Mouse (Mus musculus) myocyte (in vitro differentiated cells): ENCODE results near the gene Anks1b. TPM values are rescaled to one million over a fixed set of nuclear protein-coding genes. Genes with fewer than 3 reads are reported as not detected.

Source experiments
- H3K27me3 ChIP-seq: one replicate; pipeline ENCODE4 v1.6.1; 2011; ENCODE audit not compliant: control insufficient read depth, insufficient read depth, insufficient read length
- H3K36me3 ChIP-seq: one replicate; pipeline ENCODE4 v1.6.1; 2011; ENCODE audit not compliant: control insufficient read depth, insufficient read depth
- H3K4me2 ChIP-seq: one replicate; pipeline ENCODE4 v1.6.1; 2011; ENCODE audit warnings: low read depth, control low read depth
- H3K4me3 ChIP-seq: one replicate; pipeline ENCODE4 v1.5.1; 2011; ENCODE audit warnings: mild to moderate bottlenecking, control low read depth, moderate library complexity
- H3K79me2 ChIP-seq: one replicate; pipeline ENCODE4 v1.6.1; 2011; ENCODE audit not compliant: control insufficient read depth, insufficient read depth
- H3ac ChIP-seq: one replicate; pipeline ENCODE4 v1.6.1; 2011; ENCODE audit not compliant: control insufficient read depth, insufficient read length
- CEBPB ChIP-seq: IDR thresholded peaks from 2 replicates; pipeline ENCODE4 v1.6.1; 2011; ENCODE audit warnings: mild to moderate bottlenecking, moderate library complexity; ENCODE audit not compliant: poor library complexity, insufficient read depth, severe bottlenecking
- E2F4 ChIP-seq: IDR thresholded peaks from one replicate; pipeline ENCODE4 v1.6.1; 2011; ENCODE audit warnings: mild to moderate bottlenecking, control low read depth, moderate library complexity; ENCODE audit not compliant: insufficient read depth
- MAX ChIP-seq: IDR thresholded peaks from one replicate; pipeline ENCODE4 v1.6.1; 2011; ENCODE audit warnings: low read depth, mild to moderate bottlenecking, control low read depth
- MYOD1 ChIP-seq, 3 experiments: IDR thresholded peaks; one replicate each; pipeline ENCODE4 v1.6.1; 2011; ENCODE audit warnings: control low read depth in 2 of 3, low read depth in 2 of 3, mild to moderate bottlenecking in 2 of 3, moderate library complexity in 1 of 3; ENCODE audit not compliant: insufficient read length in 2 of 3, control insufficient read depth in 1 of 3
- MYOG ChIP-seq, 3 experiments: IDR thresholded peaks; one replicate each; pipeline ENCODE4 v1.6.1; 2011; ENCODE audit warnings: control low read depth in 2 of 3, low read depth in 2 of 3, mild to moderate bottlenecking in 2 of 3; ENCODE audit not compliant: insufficient read length in 2 of 3, control insufficient read depth in 1 of 3, insufficient read depth in 1 of 3
- POLR2A ChIP-seq: IDR thresholded peaks from one replicate; pipeline ENCODE4 v1.6.1; 2011; ENCODE audit warnings: low read depth, mild to moderate bottlenecking, control low read depth, moderate library complexity; ENCODE audit not compliant: insufficient read length
- POLR2AphosphoS2 ChIP-seq: IDR thresholded peaks from one replicate; pipeline ENCODE4 v1.6.1; 2011; ENCODE audit warnings: low read depth, control low read depth; ENCODE audit not compliant: insufficient read length
- REST ChIP-seq: IDR thresholded peaks from one replicate; pipeline ENCODE4 v1.6.1; 2011; ENCODE audit warnings: mild to moderate bottlenecking, control low read depth, moderate library complexity; ENCODE audit not compliant: insufficient read depth, insufficient read length
- SRF ChIP-seq: IDR thresholded peaks from one replicate; pipeline ENCODE4 v1.6.1; 2011; ENCODE audit warnings: low read depth; ENCODE audit not compliant: control insufficient read depth, insufficient read length
- TCF12 ChIP-seq: IDR thresholded peaks from one replicate; pipeline ENCODE4 v1.6.1; 2011; ENCODE audit warnings: mild to moderate bottlenecking, control low read depth; ENCODE audit not compliant: poor library complexity, insufficient read depth, severe bottlenecking
- TCF3 ChIP-seq: IDR thresholded peaks from one replicate; pipeline ENCODE4 v1.6.1; 2011; ENCODE audit warnings: low read depth, control low read depth; ENCODE audit not compliant: insufficient read length
- USF1 ChIP-seq: IDR thresholded peaks from one replicate; pipeline ENCODE4 v1.6.1; 2011; ENCODE audit warnings: low read depth, mild to moderate bottlenecking, control low read depth, moderate library complexity
- polyA plus RNA-seq: library from polyadenylated mRNA; unstranded; fragments of >200 nt; fragmentation: generic; extraction: Trizol; gene quantifications from one replicate; pipeline ENCODE4 v1.2.1, GENCODE M21; 2012; ENCODE audit warnings: missing spikeins

Gene Anks1b
- polyA plus RNA-seq, 1 experiment, result 0.13 TPM

DNA sequence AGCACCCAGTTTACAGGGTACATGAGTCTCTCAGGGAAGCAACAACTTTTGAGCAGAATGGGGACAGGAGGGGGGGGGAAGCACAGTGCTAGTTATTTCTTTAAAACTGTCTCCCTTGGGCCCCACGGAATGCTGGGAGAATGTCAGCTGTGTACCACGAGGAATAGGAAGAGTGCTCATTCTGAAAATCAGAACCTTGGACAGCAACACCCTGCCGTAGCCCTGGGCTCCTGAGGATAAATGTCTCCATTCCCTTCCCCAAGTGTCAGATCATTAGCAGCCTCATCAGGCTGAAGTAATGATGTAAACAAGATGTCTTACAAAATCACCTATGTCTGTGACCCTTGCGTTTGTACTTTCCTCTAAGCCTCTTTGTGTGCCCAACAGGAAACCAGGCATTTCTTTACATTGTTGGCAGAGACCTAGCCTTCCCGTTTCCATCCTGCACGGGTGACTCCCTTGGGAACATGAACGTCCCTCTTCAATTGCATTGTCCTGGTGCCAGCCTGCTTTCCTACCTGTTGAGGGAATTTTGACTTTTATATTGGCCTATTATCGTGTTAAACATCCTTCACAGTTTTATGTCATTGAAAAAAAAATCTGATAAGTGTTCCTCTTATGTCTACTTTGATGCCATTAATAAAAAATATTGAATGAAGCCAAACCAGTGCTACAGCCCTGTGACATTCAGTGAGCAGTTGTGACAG, 1007.7 kb downstream of the Anks1b start:
- TF ChIP-seq REST, result peak; percentile 88
- TF ChIP-seq MYOD1 (IDR thresholded peaks at IDR 0.05; ENCODE audit: control insufficient read depth in 1 of 3, insufficient read length in 2 of 3, low read depth in 2 of 3), result no peak
- Histone ChIP-seq H3K4me2 (no peak overlapping the region), H3K4me3 (no peak overlapping the region), H3K36me3 (no peaks in the 10 kb centered on the region), H3K27me3 (no peaks in the 10 kb centered on the region), H3ac (no peak overlapping the region), H3K79me2 (no peaks in the 10 kb centered on the region)

DNA sequence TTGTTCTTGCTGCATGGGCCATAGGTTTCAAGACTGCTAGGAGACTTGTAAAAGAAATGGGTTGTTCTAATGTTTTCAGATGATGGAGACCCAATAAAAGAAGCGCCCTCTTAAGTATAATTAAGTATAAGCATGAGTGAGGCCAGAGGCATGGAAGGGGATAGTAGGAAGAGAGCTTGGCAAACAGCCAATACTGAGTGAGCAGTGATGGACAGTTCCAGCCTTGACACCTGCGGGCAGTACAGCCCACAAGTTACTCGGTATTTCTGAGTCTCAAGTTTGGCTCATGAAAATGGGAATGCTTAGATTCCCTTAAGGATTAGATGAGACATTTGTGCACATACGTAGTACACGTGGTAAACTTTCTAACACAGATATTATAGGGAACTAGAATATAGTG, 1016.3 kb downstream of the Anks1b start:
- TF ChIP-seq SRF (no peak), POLR2AphosphoS2 (no peak), MYOD1 (IDR thresholded peaks at IDR 0.05; ENCODE audit: control insufficient read depth in 1 of 3, insufficient read length in 2 of 3, low read depth in 2 of 3) (no peak), TCF3 (no peak), MYOG (IDR thresholded peaks at IDR 0.05; ENCODE audit: control insufficient read depth in 1 of 3, insufficient read depth in 1 of 3, insufficient read length in 2 of 3, low read depth in 2 of 3) (no peak), MAX (no peak), REST (no peak), TCF12 (no peak)
- Histone ChIP-seq H3K36me3 (no peaks in the 10 kb centered on the region), H3K79me2 (no peaks in the 10 kb centered on the region), H3ac (no peak overlapping the region), H3K4me3 (no peak overlapping the region), H3K4me2 (no peak overlapping the region), H3K27me3 (no peaks in the 10 kb centered on the region)

DNA sequence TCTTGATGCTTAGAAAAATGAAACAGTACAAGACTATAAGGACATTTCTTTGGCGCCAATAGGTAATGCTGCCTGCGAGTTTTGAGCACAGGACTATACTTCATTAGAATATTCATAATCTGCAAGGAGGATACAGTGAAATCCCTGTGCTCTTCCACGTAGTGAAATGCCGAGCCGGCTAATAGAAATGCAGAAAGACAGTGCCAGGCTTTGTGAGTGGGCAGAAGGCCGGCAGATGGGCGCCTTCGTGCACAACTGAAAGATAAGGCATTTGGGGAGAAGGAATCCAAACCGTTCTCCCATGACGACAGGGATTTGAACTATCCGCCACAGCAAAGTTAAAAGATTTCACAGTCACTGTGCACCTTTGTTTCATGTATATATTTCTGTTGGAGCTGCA, 1019.4 kb downstream of the Anks1b start:
- Histone ChIP-seq H3K79me2 (no peaks in the 10 kb centered on the region), H3K4me2 (no peak overlapping the region), H3K36me3 (no peaks in the 10 kb centered on the region), H3ac (no peak overlapping the region), H3K4me3 (no peak overlapping the region), H3K27me3 (no peaks in the 10 kb centered on the region)
- TF ChIP-seq TCF12 (no peak), CEBPB (no peak), E2F4 (no peak), POLR2AphosphoS2 (no peak), MYOG (IDR thresholded peaks at IDR 0.05; ENCODE audit: control insufficient read depth in 1 of 3, insufficient read depth in 1 of 3, insufficient read length in 2 of 3, low read depth in 2 of 3) (no peak), MAX (no peak), SRF (no peak), USF1 (no peak), POLR2A (no peak)

DNA sequence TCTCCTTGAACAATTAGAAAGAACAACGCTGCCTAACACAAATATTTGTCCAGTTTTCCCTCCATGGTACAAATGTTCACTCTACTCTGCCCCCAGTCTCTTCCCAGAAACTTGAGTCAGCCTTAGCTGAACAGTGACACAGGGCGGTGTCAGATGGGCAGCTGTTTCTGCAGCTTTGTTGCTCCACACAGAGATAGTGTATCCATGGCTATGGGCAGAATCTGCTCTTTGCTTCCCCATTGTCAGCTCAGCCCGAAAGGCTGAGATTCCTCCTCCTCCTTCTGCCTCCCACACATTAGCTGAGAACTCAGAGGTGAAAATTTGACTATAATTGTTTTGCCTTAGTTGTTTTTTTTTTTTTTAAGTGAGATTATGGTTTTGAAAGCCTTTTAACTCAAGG, 1024.6 kb downstream of the Anks1b start:
- H3K4me3 ChIP-seq, result no peak overlapping the region
- H3K36me3 ChIP-seq, result no peaks in the 10 kb centered on the region
- no peaks in the 10 kb centered on the region for H3K79me2 ChIP-seq
- H3K27me3 ChIP-seq, result no peaks in the 10 kb centered on the region
- no peak overlapping the region for H3ac ChIP-seq
- TF ChIP-seq CEBPB, result no peak
- TF ChIP-seq MYOG (IDR thresholded peaks at IDR 0.05; ENCODE audit: control insufficient read depth in 1 of 3, insufficient read depth in 1 of 3, insufficient read length in 2 of 3, low read depth in 2 of 3), result peak in 1 of 3 experiments; percentile 39
- no peak overlapping the region for H3K4me2 ChIP-seq

DNA sequence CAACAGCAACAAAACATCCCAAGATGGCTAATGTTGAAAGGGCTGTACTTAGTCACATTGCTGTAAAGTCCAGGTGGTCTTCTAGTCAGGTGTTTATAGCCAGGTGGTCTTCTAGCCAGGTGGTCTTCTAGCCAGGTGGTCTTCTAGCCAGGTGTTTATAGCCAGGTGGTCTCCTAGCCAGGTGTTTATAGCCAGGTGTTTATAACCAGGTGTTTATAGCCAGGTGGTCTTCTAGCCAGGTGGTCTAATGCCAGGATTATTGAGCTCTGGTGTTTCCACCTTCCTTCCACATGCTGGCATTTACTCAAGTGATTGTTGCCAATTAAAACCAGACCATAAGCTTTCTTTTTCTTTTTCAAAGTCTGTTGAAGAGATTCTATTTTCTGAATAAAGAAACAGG, 1030.9 kb downstream of the Anks1b start:
- H3K36me3 ChIP-seq, result no peaks in the 10 kb centered on the region
- peaks cover 27% of the 10 kb centered on the region for H3K27me3 ChIP-seq
- no peak overlapping the region for H3ac ChIP-seq
- no peak for TF ChIP-seq TCF12
- TF ChIP-seq USF1, result no peak
- H3K4me3 ChIP-seq, result no peak overlapping the region
- H3K4me2 ChIP-seq, result no peak overlapping the region
- no peaks in the 10 kb centered on the region for H3K79me2 ChIP-seq

DNA sequence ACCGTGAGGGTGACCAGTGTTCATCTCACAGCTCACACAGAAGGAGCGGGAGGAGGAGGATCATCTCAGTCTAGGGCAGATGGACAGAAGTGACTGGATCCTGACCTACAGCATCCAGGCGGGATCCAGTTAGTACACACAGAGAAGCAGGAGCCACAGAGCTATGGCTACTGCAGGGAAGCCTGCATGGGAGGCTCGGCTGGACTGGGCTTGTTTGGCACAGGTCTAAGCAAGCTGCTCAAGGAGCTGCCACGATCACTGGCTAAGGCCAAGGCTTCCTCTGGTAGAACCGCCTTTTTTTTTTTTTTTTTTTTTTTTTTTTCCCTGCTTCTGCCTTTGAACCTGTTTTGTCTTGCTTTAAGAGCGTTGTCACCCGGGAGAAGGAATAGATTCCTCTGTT, 1034.1 kb downstream of the Anks1b start:
- Histone ChIP-seq H3K79me2 (no peaks in the 10 kb centered on the region), H3K4me3 (no peak overlapping the region), H3K4me2 (no peak overlapping the region), H3K27me3 (peaks cover 27% of the 10 kb centered on the region), H3K36me3 (no peaks in the 10 kb centered on the region), H3ac (no peak overlapping the region)
- TF ChIP-seq MYOG (IDR thresholded peaks at IDR 0.05; ENCODE audit: control insufficient read depth in 1 of 3, insufficient read depth in 1 of 3, insufficient read length in 2 of 3, low read depth in 2 of 3) (no peak), TCF12 (no peak), REST (no peak), USF1 (no peak), CEBPB (no peak), SRF (no peak), POLR2AphosphoS2 (no peak), MYOD1 (IDR thresholded peaks at IDR 0.05; ENCODE audit: control insufficient read depth in 1 of 3, insufficient read length in 2 of 3, low read depth in 2 of 3) (no peak), E2F4 (no peak), MAX (no peak), POLR2A (no peak), TCF3 (no peak)
